Mouse (Mus musculus): ENCODE results near the gene Lamb1. TPM values are rescaled to one million over a fixed set of nuclear protein-coding genes. Genes with fewer than 3 reads are reported as not detected.

Lamb1 gene
- polyA plus RNA-seq, 1 experiment from 2014 or later, result 80.8 TPM

DNA sequence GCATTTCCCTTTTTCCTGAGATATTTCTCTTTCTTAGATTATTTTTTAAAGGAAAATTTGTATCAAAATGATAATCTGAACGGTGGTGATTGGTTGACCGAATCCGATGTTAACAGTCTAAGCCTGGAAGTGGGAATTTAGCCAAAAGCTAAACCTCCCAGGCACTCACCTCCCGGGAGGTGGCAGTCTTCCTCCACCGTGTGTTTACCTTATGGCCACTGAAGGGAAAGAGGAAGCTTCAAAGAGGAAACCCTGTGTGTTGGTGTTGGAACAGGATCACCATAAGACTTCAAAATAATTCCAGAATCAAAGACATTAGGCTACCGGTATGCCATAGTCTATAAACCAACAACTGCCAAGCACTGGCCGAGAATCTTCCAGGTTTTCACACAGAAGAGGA lies 104.6 kb downstream of the Lamb1 start:
- Histone ChIP-seq H3K36me3 (no peaks in the 10 kb centered on the region), H3K27me3 (no peaks in the 10 kb centered on the region), H3K4me2 (replicated peaks) (no peak overlapping the region), H3K27ac (no peak overlapping the region), H3K9ac (no peak overlapping the region), H3K4me3 (no peak overlapping the region), H3K9me3 (no peaks in the 10 kb centered on the region), H3K4me1 (no peaks in the 10 kb centered on the region)
- no peak for ATAC-seq (ENCODE audit: insufficient number of reproducible peaks, insufficient read depth, low FRiP score, low TSS enrichment)
- WGBS, result 80% methylated on average over 7 of the region's 7 CpGs

GRCm38 (mm10) chr12:31374603-31375282 lies 109.7 kb downstream of the Lamb1 start:
- 35% methylated on average over 9 of the region's 9 CpGs for WGBS

DNA sequence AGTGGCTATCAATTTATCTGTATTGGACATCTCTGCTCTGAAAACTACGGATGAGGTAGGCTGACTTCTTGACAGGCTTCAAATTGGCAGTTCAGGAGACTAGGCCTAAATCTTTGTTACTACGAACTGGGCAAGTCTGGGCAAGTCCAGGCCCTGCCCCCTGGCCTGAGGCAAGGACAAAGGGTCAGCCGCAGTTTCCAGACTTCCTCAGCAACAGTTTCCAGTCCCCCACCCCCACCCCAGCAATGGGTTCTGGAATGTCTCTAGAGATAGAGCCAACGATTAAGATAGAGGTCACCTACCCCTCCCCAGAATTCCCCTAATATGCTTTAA lies 110.2 kb downstream of the Lamb1 start:
- H3K27ac ChIP-seq, result no peak overlapping the region
- no peak overlapping the region; the same call in 1 of the 2 replicates for H3K4me2 ChIP-seq (replicated peaks)
- no peak overlapping the region for H3K4me3 ChIP-seq
- no peak for ATAC-seq (ENCODE audit: insufficient number of reproducible peaks, insufficient read depth, low FRiP score, low TSS enrichment)
- H3K9ac ChIP-seq, result no peak overlapping the region
- no peaks in the 10 kb centered on the region for H3K36me3 ChIP-seq
- WGBS, result 62% methylated on average over 4 of the region's 4 CpGs
- no peaks in the 10 kb centered on the region for H3K9me3 ChIP-seq
- H3K4me1 ChIP-seq, result peaks cover 14% of the 10 kb centered on the region
- no peaks in the 10 kb centered on the region for H3K27me3 ChIP-seq

More at GRCm38 (mm10) chr12:31374603-31375282, 109.7 kb downstream of the Lamb1 start:
- no peaks in the 10 kb centered on the region for H3K9me3 ChIP-seq
- H3K36me3 ChIP-seq, result no peaks in the 10 kb centered on the region
- H3K4me3 ChIP-seq, result no peak overlapping the region
- H3K27ac ChIP-seq, result no peak overlapping the region
- H3K4me1 ChIP-seq, result peaks cover 14% of the 10 kb centered on the region
- H3K4me2 ChIP-seq (replicated peaks), result no peak overlapping the region
- H3K9ac ChIP-seq, result no peak overlapping the region
- H3K27me3 ChIP-seq, result no peaks in the 10 kb centered on the region
- no peak; the same call in 1 of the 2 replicates for ATAC-seq (ENCODE audit: insufficient number of reproducible peaks, insufficient read depth, low FRiP score, low TSS enrichment)

DNA sequence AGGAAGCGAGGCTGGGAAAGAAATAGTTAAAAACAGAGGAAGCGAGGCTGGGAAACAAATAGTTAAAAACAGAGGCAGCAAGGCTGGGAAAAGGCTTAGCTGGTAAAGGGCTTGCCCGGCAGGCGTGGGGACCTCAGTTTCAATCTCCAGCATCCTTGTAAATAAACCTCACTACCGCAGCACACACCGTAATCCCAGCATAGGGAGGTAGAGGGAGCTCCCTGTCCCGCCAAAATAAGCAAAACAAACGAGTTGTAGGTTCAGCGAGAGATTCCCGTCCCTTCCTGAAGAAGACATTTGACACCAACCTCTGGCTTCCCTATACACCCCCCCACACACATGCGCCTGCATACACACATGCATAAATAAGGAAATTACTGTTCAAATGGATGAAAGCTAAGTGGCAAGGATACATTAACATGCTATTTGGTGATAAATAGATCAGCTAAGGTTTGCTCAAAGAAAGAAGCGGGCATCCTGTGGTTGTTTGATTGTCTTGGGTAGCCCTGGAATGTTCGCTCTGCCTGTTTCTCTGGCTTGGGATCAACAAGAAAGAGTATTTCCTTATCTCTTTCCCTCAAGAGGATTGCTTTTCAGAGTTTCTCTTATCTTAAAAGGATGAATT lies 111.4 kb downstream of the Lamb1 start:
- H3K9ac ChIP-seq, result no peak overlapping the region
- no peaks in the 10 kb centered on the region for H3K36me3 ChIP-seq
- no peak; the same call in 1 of the 2 replicates for ATAC-seq (ENCODE audit: insufficient number of reproducible peaks, insufficient read depth, low FRiP score, low TSS enrichment)
- H3K4me1 ChIP-seq, result peaks cover 14% of the 10 kb centered on the region
- H3K27ac ChIP-seq, result no peak overlapping the region; the same call in 1 of the 2 replicates
- H3K9me3 ChIP-seq, result no peaks in the 10 kb centered on the region
- peak overlapping the region; percentile 55 for H3K4me2 ChIP-seq (replicated peaks)
- peak overlapping the region; percentile 23 for H3K4me3 ChIP-seq
- H3K27me3 ChIP-seq, result no peaks in the 10 kb centered on the region
- WGBS, result 10% methylated on average over 13 of the region's 13 CpGs

DNA sequence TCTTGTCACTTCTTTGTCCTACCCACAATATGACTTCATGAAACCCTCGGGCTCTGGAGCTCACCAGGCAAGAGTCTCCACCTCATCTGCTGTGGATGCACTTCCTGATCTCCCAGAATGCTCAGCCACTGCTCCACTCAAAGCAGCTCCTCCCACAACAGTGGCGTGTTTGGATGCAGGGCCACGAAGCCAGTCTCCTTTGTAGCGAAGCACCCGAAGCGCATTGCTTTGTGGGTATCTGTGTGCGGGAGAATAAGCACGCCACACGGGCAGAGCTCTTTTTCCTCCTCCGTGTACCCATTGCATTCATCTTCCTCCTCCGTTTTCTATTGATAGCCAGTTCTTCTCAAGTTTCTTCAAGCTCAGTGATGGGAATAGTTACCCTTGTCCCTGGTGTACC lies 112.2 kb downstream of the Lamb1 start:
- Histone ChIP-seq H3K4me3 (no peak overlapping the region), H3K9ac (no peak overlapping the region), H3K27me3 (no peaks in the 10 kb centered on the region), H3K36me3 (no peaks in the 10 kb centered on the region), H3K4me1 (peaks cover 14% of the 10 kb centered on the region), H3K4me2 (replicated peaks) (no peak overlapping the region), H3K9me3 (no peaks in the 10 kb centered on the region), H3K27ac (no peak overlapping the region)
- WGBS, result 79% methylated on average over 11 of the region's 11 CpGs
- ATAC-seq (ENCODE audit: insufficient number of reproducible peaks, insufficient read depth, low FRiP score, low TSS enrichment), result no peak

Other genes with a start within 250 kb of the Lamb1 start
- 0.24 and 0.74 TPM in 2 replicates for gene Fam110c, start 191.4 kb upstream of the Lamb1 start, polyA plus RNA-seq (2016; fragmentation: Nextera tagmentation; extraction: Ambion mirVana)
- not detected in 2 replicates for gene Gm6993, start 24.5 kb upstream of the Lamb1 start, polyA plus RNA-seq (2016; fragmentation: Nextera tagmentation; extraction: Ambion mirVana)
- gene Dld, start 86.2 kb downstream of the Lamb1 start, polyA plus RNA-seq (2016; fragmentation: Nextera tagmentation; extraction: Ambion mirVana), result 159 and 165 TPM in 2 replicates
- gene Slc26a3, start 125.6 kb downstream of the Lamb1 start, polyA plus RNA-seq (2016; fragmentation: Nextera tagmentation; extraction: Ambion mirVana), result not detected in 2 replicates
- gene Cbll1, start 234.4 kb downstream of the Lamb1 start, polyA plus RNA-seq (2016; fragmentation: Nextera tagmentation; extraction: Ambion mirVana), result 10.5 and 12.4 TPM in 2 replicates

Data from embryonic facial prominence, embryonic 12.5 days (tissue).